Mouse (Mus musculus): Measurements from ENCODE around the gene Ugt1a2.
"Not testable (repeated sequence)": the region's sequence is repeated elsewhere in the genome, so short reads cannot be mapped to it uniquely, and the experiment has no call there.

The Ugt1a2 gene

GRCm38 (mm10) chr1:88200456-88200855, at the start of gene Ugt1a2:
Ugt1a2 (plus strand) TSS chr1:88200601.
- DNase-seq (ENCODE audit: low spot score in 2 of 2), result no peak

DNA sequence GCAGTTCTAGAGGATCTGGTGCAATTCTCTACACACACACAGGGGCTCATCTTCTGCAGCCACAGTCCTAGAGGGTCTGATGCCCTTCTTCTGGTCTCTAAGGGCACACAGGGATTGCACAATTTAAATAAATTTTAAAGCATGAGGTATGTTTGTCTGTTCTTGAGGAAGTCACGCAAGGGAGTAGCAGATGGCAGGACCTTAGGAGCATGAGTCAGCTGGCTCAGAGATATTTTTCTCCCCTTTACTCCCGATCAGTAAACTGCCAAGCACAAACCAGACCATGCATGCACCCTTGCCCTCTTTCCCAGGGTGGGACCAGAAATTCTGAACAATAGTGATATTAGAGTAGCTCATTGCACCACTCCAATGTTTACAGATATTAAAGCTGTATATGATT, 42.0 kb upstream of the Ugt1a2 start:
- DNase-seq (ENCODE audit: low spot score in 2 of 2), result no peak

DNA sequence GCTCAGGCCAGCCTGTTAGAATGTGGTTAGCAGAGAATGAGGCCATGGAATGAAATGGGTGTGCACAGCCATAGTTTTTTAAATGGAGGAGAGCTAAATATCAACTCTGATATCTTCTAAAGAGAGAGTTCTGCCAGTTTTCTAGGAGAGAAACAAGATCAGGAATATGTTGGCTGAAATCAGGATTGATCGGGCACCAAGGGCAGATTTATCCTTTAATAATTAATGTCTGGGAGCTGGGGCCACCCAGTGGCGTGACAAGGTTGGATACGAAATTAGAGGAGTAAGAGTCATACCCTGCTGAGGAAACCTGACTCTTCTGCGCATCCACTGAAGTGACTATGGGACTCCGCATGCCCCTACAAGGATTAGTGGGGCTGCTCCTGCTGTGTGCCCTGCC, 34.7 kb upstream of the Ugt1a2 start, which contains the start of gene Ugt1a5:
Gene Ugt1a5 (plus strand): TSS at position 302 of the 400 bp plus-strand sequence.
- no peak for DNase-seq (ENCODE audit: low spot score in 2 of 2)

DNA sequence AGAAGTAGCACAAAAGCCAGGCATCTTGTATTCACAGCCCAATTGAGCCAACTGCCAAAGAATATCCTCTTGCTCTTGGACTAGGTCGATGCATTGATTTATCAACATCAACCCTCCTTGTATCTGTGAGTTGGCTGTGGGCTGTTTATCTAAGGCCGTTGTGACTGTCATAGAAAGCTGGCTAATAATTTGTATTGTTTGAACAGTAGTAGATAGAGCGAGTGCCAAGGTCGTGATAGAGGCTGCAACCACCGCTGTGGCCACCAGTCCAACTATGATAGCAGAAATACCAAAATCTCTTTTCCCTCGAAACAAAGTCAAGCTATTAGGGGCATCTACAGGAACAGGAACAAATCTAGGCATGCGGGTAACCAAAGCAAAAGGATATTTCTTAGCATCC, 28.2 kb upstream of the Ugt1a2 start:
- DNase-seq (ENCODE audit: low spot score in 2 of 2), result not testable (repeated sequence)

- DNase-seq (ENCODE audit: low spot score in 2 of 2), result no peak
Measured at GRCm38 (mm10) chr1:88179657-88180056, 20.7 kb upstream of the Ugt1a2 start.

GRCm38 (mm10) chr1:88186325-88186935, 14.0 kb upstream of the Ugt1a2 start:
- no peak for DNase-seq (ENCODE audit: low spot score in 2 of 2)

GRCm38 (mm10) chr1:88192136-88192535, 8.3 kb upstream of the Ugt1a2 start:
- no peak for DNase-seq (ENCODE audit: low spot score in 2 of 2)

- DNase-seq (ENCODE audit: low spot score in 2 of 2), result no peak
Measured at GRCm38 (mm10) chr1:88195687-88196086, 4.7 kb upstream of the Ugt1a2 start.

- no peak for DNase-seq (ENCODE audit: low spot score in 2 of 2)
Measured at GRCm38 (mm10) chr1:88197443-88197842, 3.0 kb upstream of the Ugt1a2 start.

- DNase-seq (ENCODE audit: low spot score in 2 of 2), result no peak
Measured at GRCm38 (mm10) chr1:88199996-88200395, 405 bp upstream of the Ugt1a2 start.

DNA sequence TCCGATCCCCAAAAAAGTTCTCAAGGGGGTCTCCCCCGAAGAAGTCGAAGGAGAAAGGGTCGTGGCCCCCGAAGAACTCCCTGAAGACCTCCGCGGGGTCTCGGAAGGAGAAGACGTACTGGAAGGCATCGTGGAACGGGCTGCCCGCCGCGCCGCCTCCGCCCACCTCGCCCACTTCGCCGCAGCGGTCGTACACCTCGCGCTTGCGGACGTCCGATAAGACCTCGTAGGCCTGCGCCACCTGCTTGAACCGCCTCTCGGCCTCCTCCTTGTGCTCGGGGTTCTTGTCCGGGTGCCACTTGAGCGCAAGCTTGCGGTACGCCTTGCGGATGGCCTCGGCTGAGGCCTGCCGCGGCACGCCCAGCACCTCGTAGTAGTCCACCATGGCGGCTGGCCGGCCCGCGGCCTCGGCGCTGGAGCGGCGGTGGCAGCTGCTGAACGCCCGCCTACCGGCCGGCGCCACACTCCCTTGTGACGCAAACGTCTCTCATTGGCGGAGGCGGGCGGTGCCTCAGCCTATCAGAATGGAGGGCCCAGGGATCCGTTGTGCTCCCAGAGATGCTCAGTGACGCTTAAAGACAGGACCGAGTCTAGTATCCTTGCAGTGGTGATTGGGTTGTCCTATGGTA, 5.0 kb downstream of the Ugt1a2 start, which contains the start of gene Dnajb3:
Gene Dnajb3 (minus strand): TSS at position 489 of the 629 bp plus-strand sequence.
- DNase-seq (ENCODE audit: low spot score in 2 of 2), result peak; percentile 56 to 82

DNA sequence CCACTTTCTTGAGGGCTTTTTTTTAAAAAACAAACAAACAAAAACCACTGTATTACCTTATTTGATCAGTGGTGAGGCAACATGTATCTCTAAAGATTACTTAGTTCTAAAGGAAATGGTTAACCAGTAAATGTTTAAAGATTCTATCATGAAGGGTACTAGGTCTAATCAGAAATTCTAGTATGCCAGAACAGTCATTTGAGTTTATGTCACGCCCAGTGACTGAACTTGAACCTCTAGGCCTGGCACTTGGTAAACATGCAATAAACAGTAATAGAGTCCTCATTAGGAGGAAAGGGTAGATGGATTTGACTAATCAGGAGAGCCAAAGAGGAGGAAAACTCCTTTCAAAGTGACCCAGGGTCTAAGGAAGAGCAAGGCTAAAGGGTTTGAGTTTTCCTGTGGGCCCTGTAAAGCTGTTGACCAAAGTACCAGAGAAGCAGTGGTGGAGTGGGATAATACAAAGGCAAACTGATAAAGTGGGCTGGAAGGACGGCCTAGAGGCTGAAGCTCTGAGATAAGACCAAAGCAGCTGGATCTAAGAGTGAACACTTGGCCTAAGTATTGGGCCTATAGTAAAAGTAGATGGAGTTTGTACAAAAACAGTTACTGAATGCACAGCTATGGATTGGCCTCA, 6.6 kb downstream of the Ugt1a2 start:
- DNase-seq (ENCODE audit: low spot score in 2 of 2), result no peak

- DNase-seq (ENCODE audit: low spot score in 2 of 2), result no peak
Measured at GRCm38 (mm10) chr1:88211812-88212211, 11.4 kb downstream of the Ugt1a2 start, which contains the start of gene Ugt1a1. Ugt1a1 (plus strand) TSS chr1:88211959.

DNA sequence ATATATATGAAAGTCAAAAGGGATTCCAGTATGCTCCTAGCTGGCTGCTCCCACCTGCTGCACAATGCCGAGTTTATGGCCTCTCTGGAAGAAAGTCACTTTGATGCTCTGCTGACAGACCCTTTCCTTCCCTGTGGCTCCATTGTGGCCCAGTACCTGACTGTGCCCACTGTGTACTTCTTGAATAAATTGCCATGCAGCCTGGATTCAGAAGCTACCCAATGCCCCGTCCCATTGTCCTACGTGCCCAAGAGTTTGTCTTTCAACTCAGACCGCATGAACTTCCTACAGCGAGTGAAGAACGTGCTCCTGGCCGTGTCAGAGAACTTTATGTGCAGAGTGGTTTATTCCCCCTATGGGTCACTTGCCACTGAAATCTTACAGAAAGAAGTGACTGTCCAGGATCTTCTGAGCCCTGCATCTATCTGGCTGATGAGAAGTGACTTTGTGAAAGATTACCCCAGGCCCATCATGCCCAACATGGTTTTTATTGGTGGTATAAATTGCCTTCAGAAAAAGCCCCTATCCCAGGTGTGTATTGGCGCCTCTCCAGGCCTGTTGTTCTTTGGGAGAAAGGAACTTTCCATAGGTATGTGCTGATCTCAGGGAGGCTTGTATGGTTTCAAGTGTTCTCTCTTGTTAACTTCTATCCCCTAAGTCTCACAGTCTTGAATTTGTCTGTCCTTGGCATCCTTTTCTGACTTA, 12.1 kb downstream of the Ugt1a2 start:
- no peak for DNase-seq (ENCODE audit: low spot score in 2 of 2)

- DNase-seq (ENCODE audit: low spot score in 2 of 2), result no peak
Measured at GRCm38 (mm10) chr1:88213061-88213460, 12.7 kb downstream of the Ugt1a2 start.

GRCm38 (mm10) chr1:88213766-88214461, 13.5 kb downstream of the Ugt1a2 start:
- no peak for DNase-seq (ENCODE audit: low spot score in 2 of 2)

DNA sequence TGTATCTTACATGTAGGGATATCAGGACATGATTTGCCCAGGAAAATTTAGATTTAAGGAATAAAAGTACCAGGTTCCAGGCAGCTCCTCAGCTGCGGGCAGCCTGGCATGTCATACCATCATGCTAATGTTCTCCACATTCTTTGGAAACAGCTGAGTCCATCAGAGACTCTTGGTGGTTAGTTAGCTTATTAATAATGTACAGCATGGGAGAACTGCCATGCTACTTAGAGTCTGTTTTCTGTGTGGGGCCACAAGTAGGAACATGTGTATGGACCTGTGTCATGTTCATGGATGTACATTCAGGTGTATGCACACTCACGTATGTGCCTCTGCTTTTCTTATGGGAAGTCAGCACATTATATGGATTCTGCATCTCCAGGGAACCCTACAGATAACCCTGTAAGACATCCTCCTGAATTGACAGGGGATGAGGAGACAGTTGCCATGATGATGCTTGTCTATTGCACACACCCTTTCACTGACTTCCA, 14.1 kb downstream of the Ugt1a2 start:
- no peak for DNase-seq (ENCODE audit: low spot score in 2 of 2)

DNA sequence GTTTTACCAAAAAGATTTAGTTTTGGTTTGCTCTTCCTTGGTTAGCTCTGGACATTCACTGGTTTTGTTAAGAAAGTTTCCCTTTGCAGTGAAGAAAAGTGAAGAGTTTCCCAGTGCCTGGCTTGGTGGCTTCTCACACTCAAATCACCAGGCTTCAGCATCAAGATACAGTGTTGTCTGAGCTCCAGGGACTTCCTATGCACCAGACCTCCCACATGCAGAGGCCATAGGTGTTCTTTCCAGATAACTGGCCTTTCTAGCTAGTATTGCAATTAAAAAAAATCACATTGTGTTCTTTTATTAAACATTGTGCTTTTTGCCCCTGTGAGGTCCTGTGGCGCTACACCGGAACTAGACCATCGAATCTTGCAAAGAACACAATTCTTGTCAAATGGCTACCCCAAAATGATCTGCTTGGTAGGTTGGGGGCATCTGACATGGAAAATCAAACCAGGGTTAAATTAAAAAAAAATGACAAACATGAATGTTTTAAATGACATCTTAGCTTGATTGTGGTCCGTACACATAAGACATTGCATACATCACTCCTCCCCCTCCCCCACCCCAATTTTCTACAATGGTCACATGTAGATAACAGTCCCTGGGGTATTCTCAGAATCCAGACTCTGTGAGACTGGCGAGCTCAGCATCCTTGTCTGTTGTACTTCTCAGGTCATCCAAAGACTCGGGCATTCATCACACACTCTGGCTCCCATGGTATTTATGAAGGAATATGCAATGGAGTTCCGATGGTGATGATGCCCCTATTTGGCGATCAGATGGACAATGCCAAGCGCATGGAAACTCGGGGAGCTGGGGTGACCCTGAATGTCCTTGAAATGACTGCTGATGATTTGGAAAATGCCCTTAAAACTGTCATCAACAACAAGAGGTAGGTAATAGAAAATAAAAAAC, 15.3 kb downstream of the Ugt1a2 start:
- no peak for DNase-seq (ENCODE audit: low spot score in 2 of 2)

- DNase-seq (ENCODE audit: low spot score in 2 of 2), result no peak
Measured at GRCm38 (mm10) chr1:88216551-88216950, 16.1 kb downstream of the Ugt1a2 start.

DNA sequence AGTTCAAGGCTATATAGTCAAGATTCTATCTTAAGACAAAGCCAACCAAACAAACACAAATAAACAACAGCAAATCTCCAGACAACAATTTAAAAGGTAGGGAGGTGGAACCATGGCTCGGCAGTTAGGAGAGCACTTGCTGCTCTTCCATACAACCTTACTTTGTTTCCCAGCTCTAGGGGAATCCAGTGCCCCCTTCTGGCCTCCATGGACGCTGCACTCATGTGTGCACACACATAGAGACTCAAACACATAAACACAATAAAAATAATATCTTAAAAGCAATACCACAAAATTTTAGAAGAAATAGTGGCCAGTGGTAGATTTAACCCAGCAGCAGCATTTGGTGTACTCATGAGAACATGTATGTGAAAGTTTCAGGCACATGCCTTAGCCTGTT, 16.7 kb downstream of the Ugt1a2 start:
- DNase-seq (ENCODE audit: low spot score in 2 of 2), result no peak
